Mouse (Mus musculus): ENCODE results near the gene Vmn1r32. TPM values are rescaled to one million over a fixed set of nuclear protein-coding genes. Genes with fewer than 3 reads are reported as not detected.
A peak's percentile ranks its signal among the peaks of the same experiment; 100 is the strongest.

Gene Vmn1r32
- under 1 TPM in 1 of 2 experiments, not detected in 1; 0.12 TPM for polyA plus RNA-seq (2017; shearing (Covaris generic))

DNA sequence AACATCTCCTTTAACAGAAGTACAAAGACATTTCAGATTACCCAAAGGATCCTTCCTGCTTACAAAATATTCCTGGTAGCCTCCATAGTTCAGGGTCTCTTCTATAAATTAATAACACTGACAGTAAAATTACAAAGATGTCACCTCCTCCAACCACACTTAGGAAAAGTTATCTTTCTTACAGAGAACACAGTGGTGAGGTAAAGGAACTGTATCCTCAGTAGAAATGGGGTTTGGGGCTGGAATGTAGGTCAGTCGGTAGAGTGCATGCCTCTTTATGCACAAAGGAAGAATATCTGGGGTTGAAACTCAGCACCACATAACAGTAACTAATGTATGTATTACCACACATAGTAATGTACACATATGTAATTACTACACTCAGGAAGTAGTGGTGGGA lies at the start of gene Vmn1r32:
TSS of gene Vmn1r32 (minus strand) at position 101 of the 400 bp plus-strand sequence.
- no peak for ATAC-seq

DNA sequence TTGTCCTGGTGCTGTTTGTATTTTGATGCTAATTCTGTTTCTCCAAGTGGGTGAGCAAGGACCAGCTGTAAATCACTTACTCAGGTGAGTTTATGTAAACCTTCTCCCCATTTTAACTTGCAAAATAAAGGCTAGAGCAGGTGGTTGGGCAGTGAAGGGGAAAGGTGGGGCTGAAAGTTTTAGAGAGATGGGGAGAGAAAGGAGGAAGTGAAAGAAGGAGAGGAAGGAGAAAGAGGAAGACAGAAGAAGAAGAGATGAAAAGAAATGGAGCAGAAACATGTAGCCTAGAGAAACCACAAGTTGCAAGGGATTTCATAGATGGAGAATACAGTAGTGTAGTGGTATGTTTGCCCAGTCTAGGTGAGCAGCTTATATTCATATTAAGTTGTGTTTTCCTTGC lies 35.9 kb upstream of the Vmn1r32 start:
- no peak for ATAC-seq

DNA sequence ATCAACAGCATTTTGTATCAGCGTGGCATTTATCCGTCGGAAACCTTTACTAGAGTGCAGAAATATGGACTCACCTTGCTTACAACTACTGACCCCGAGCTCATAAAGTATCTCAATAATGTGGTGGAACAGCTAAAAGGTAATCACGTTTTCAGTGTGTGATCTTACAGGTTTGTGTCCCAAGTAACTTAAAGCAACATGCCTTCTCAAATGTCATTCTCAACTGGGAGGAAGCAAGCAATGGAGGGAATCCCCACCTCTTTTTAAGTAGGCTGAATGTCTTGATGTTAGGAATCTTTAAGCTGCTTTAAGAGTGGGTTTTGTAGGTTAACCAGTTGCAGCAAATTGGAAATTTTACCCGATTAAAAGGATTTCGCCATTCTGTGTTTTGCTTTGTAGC lies 23.9 kb downstream of the Vmn1r32 start:
- no peak for ATAC-seq

- ATAC-seq: peak; percentile 93
Measured at GRCm38 (mm10) chr6:66535028-66535862, 24.7 kb downstream of the Vmn1r32 start, which contains the start of gene Mad2l1. Gene Mad2l1 (plus strand): TSS chr6:66535390.

DNA sequence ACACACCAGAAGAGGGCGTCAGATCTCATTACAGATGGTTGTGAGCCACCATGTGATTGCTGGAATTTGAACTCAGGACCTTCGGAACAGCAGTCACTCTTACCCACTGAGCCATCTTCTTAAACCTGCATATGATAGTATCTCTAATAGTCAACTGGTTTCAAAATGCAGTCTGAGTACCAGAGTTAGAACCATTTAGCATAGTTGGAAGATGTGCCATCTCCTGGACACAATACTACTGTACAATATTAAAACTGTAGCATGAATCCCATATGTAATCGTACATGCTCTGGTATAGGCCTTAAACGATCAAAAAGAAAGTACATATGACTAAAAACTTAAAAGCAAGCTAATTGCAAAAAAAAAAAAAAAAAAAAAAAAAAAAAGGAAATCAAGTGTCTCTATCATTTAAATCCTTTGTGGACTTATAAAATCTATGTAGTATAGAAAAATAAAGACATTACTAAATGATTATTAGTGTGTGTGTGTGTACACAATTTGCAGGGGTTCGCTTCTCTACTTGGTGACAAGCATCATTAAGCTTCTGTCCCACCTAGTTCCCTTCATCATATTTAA lies 25.4 kb downstream of the Vmn1r32 start:
- ATAC-seq: no peak

DNA sequence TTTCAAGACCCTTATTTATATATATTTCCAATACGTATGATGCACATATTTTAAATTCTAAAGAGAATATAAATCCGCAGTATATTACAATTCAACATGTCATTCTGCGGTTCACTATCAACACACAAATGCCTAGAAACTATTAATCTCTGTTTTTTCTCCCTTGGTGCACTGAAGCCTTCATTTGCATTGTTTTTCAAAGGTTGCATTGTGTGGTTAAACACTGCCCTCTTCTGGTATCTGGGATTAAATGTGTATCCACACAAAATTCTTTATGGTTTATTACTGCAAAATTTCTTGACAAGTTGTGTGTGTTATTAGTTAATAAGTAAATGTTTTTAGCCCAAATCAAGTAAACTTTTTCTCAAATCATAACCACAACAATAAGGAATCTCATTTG lies 26.7 kb downstream of the Vmn1r32 start:
- no peak for ATAC-seq

DNA sequence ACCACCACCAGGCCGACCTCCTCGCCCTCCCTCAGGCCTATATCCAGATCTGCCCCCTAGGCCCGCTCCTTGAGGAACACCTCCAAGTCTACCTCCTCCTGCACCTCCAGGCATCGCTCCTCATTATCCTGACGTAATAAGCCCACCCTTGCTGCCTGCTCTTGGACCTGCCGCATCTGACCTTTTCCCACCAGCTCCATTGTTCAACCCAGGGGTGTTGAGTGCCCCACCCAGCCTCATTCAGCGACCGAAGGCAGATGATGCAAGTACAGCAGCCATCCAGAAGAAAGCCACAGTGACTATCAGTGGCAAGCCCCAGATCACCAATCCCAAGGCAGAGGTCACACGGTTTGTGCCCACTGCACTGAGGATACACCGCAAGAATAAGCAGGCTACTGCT lies 31.5 kb downstream of the Vmn1r32 start:
- no peak for ATAC-seq

DNA sequence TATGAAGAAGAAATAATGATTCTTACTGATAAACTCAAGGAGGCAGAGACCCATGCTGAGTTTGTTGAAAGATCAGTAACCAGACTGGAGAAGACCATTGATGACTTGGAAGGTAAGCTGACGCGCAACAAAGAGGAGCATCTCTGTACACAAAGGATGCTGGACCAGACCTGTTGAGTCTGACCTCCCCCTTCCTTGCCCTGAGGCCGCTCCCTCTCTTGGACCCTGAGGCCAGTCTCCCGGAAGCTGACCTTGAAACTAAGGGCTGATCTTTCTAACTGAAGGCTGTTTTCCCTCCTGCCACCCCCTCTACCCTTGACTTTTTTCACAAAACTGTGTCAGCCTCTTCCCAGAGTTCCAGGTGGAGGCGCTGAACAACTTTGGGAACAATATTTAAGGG lies 43.5 kb downstream of the Vmn1r32 start:
- ATAC-seq: no peak

Other genes with a start within 250 kb of the Vmn1r32 start
- gene Mad2l1, start 24.7 kb downstream of the Vmn1r32 start, polyA plus RNA-seq (2017; shearing (Covaris generic)): 10 to 100 TPM; 25.8 to 28.3 TPM
- gene Vmn1r33, start 58.2 kb upstream of the Vmn1r32 start, polyA plus RNA-seq (2017; shearing (Covaris generic)): not detected
- not detected for gene Vmn1r34, start 83.8 kb upstream of the Vmn1r32 start, polyA plus RNA-seq (2017; shearing (Covaris generic))
- gene Vmn1r35, start 125.8 kb upstream of the Vmn1r32 start, polyA plus RNA-seq (2017; shearing (Covaris generic)): not detected
- gene Vmn1r36, start 159.1 kb upstream of the Vmn1r32 start, polyA plus RNA-seq (2017; shearing (Covaris generic)): not detected
- not detected for gene Vmn1r37, start 169.3 kb upstream of the Vmn1r32 start, polyA plus RNA-seq (2017; shearing (Covaris generic))
- gene Vmn1r38, start 222.5 kb upstream of the Vmn1r32 start, polyA plus RNA-seq (2017; shearing (Covaris generic)): not detected

All from CD4-positive, CD25-positive, alpha-beta regulatory T cell, adult 4 months (primary cell).